Mouse (Mus musculus) midbrain, embryonic 11.5 days (tissue): ENCODE results near the gene Ell3. TPM values are rescaled to one million over a fixed set of nuclear protein-coding genes. Genes with fewer than 3 reads are reported as not detected.

Source experiments
- microRNA-seq: library from miRNA; unstranded; fragments of <30 nt; microRNA quantifications from one replicate; pipeline ENCODE4, GENCODE M21; 2017
- polyA plus RNA-seq: library from polyadenylated mRNA; unstranded; fragments of >200 nt; fragmentation: Nextera tagmentation; extraction: Ambion mirVana; gene quantifications from 2 replicates; pipeline ENCODE4 v1.2.1, GENCODE M21; 2014

The Ell3 gene
- polyA plus RNA-seq, 1 experiment from 2014 or later: 2.2 TPM

Small RNA genes lying within 50 kb of the gene (microRNA-seq; reads per million reads assigned to microRNA genes)
- gene Gm22953: not detected

Other genes starting within 250 kb of the Ell3 start
- 132 and 138 TPM in 2 replicates for gene Trp53bp1, start 172.9 kb downstream of the Ell3 start, polyA plus RNA-seq
- 11.2 and 14.3 TPM in 2 replicates for gene Map1a, start 154.7 kb downstream of the Ell3 start, polyA plus RNA-seq
- 10.3 and 11.2 TPM in 2 replicates for gene Ppip5k1, start 88.9 kb downstream of the Ell3 start, polyA plus RNA-seq
- gene Ckmt1, start 86.6 kb downstream of the Ell3 start, polyA plus RNA-seq: 3.8 and 4.1 TPM in 2 replicates
- not detected in 2 replicates for gene Strc, start 57.1 kb downstream of the Ell3 start, polyA plus RNA-seq
- gene Pdia3, start 30.5 kb downstream of the Ell3 start, polyA plus RNA-seq: 505 and 510 TPM in 2 replicates
- gene Catsper2, start 30.5 kb downstream of the Ell3 start, polyA plus RNA-seq: 1.6 and 2.0 TPM in 2 replicates
- 467 and 471 TPM in 2 replicates for gene Serf2, start 4.9 kb upstream of the Ell3 start, polyA plus RNA-seq
- 118 and 128 TPM in 2 replicates for gene Hypk, start 9.0 kb upstream of the Ell3 start, polyA plus RNA-seq
- gene Serinc4, start 12.5 kb upstream of the Ell3 start, polyA plus RNA-seq: 0.48 and 0.77 TPM in 2 replicates
- 69.1 and 76.0 TPM in 2 replicates for gene Mfap1b, start 29.8 kb upstream of the Ell3 start, polyA plus RNA-seq
- gene Mfap1a, start 62.4 kb upstream of the Ell3 start, polyA plus RNA-seq: 27.0 and 27.9 TPM in 2 replicates
- gene Wdr76, start 62.4 kb upstream of the Ell3 start, polyA plus RNA-seq: 13.4 and 14.6 TPM in 2 replicates